Mouse (Mus musculus) MEL-GATA-1-ER (cell line): Measurements from ENCODE around the gene Olfr611.
"Not testable (repeated sequence)": the region's sequence is repeated elsewhere in the genome, so short reads cannot be mapped to it uniquely, and the experiment has no call there.

ENCODE experiments used
- DNase-seq: peaks from one replicate; pipeline ENCODE4 v3.0.0-alpha.2; 2012; ENCODE audit warnings: low read depth; ENCODE audit errors: extremely low read depth

The Olfr611 gene

GRCm38 (mm10) chr7:103520746-103521145 is at the start of gene Olfr611:
Olfr611 (minus strand) TSS chr7:103520846.
- DNase-seq: not testable (repeated sequence)

DNA sequence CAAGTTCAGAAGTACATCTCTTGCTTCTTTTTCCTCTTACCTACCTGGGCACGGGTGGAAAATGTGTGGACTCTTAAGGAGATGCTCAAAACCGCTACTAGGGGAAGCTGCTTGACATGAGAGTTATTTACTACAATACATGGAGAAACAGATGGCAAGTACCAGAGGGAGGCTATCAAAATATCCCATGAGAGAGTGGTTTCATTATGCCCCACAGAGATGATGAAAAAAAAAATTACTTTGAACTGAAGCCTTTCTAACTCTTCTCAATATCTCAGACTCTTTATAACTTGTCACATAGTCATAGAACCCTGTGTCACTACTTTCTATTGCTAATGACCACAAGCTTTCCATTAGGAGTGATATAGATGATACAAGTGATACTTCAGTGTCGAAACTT is 48.4 kb upstream of the Olfr611 start, which contains the start of gene Olfr616:
Olfr616 (minus strand) TSS at position 101 of the 400 bp plus-strand sequence.
- DNase-seq: no peak

GRCm38 (mm10) chr7:103555779-103556178 is 35.1 kb upstream of the Olfr611 start, which contains the start of gene Olfr615:
Olfr615 (plus strand) TSS chr7:103556079.
- DNase-seq: no peak

DNA sequence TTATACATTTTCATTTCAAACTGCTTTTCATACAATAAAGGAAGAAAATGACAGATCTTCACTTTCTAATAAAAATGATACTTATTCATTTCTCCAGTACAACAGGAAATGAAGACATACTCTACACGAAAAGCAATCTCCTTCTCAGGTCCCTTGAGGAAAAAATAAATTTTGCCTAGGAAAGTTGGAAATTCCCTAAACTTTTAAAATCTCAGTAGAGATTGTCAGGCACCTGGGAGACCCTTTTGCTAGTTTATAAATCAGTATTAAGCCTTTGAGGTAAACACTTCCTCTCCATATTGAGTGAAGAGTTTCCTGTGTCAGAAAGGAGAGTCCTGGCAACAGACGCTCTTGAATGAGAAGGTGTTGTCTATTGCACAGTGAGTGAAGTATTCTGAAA is 27.1 kb upstream of the Olfr611 start, which contains the start of gene Olfr613:
Olfr613 (plus strand) TSS at position 301 of the 400 bp plus-strand sequence.
- DNase-seq: no peak

- not testable (repeated sequence) for DNase-seq
Measured at GRCm38 (mm10) chr7:103542617-103543016, 22.0 kb upstream of the Olfr611 start, which contains the start of gene Olfr612. Olfr612 (minus strand) TSS chr7:103542717.

GRCm38 (mm10) chr7:103512022-103512421 is 8.6 kb downstream of the Olfr611 start, which contains the start of gene Olfr610:
Olfr610 (minus strand) TSS chr7:103512122.
- DNase-seq: no peak

DNA sequence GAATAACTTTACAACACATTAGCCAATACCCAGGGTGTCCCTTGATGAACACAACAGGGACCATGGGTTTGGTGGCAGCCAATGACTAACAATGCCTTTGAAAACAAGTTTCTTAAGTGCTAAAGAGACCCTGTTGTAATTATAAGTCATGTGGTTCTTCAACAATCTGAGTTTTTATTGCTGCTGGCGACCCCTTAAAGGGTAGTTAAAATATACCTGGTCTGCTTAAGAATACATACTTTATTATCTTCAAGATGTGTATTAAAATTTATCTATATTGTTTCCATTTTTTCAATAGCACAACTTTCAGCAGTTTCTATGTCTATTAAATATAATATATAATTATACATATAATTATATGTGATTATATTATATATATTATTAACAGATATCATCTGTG is 22.7 kb downstream of the Olfr611 start, which contains the start of gene Olfr609:
Olfr609 (minus strand) TSS at position 101 of the 400 bp plus-strand sequence.
- no peak for DNase-seq

GRCm38 (mm10) chr7:103477106-103477505 is 43.5 kb downstream of the Olfr611 start:
- not testable (repeated sequence) for DNase-seq

DNA sequence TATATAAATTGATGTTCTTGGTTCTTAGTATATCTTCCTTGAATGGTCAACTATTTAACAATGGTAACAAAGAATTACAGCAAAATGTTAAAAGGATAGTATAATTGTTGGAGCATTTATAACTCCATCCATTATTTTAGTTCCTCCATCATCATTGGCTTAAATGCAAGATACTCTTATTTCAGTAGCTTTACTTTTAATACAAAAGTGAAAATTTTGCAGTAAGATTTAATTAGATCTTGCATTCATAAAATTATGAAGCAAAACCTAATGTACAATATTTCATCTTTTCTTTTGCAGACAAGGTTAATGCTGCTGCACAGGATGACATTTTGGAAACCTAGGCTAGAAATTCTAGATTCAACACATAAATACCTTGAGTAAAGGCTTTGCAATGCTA is 51.1 kb downstream of the Olfr611 start, which contains the start of gene Olfr608:
Olfr608 (plus strand) TSS at position 301 of the 400 bp plus-strand sequence.
- no peak for DNase-seq
